Mouse (Mus musculus) spleen, postnatal 10 days (tissue): ENCODE data around the gene Ddit4l.
"Not testable (repeated sequence)": the region's sequence is repeated elsewhere in the genome, so short reads cannot be mapped to it uniquely, and the experiment has no call there.

Experiments used
- DNase-seq, 2 experiments: peaks; one replicate each; pipeline ENCODE4 v3.0.0; 2021 to 2022; ENCODE audit warnings: low spot score in 2 of 2

The Ddit4l gene

GRCm38 (mm10) chr3:137621312-137621711 lies at the start of gene Ddit4l:
TSS of gene Ddit4l (plus strand) at chr3:137621612.
- not testable (repeated sequence) for DNase-seq

- DNase-seq: no peak
Observed at GRCm38 (mm10) chr3:137576146-137576545, 45.3 kb upstream of the Ddit4l start.

GRCm38 (mm10) chr3:137586376-137586969 lies 34.9 kb upstream of the Ddit4l start:
- no peak for DNase-seq

GRCm38 (mm10) chr3:137589811-137590210 lies 31.6 kb upstream of the Ddit4l start:
- DNase-seq: no peak

- no peak for DNase-seq
Observed at GRCm38 (mm10) chr3:137594332-137594905, 27.0 kb upstream of the Ddit4l start.

- DNase-seq: no peak
Observed at GRCm38 (mm10) chr3:137608918-137609435, 12.4 kb upstream of the Ddit4l start.

- no peak for DNase-seq
Observed at GRCm38 (mm10) chr3:137610457-137611109, 10.8 kb upstream of the Ddit4l start.

- no peak for DNase-seq
Observed at GRCm38 (mm10) chr3:137611110-137611857, 10.1 kb upstream of the Ddit4l start.

- no peak for DNase-seq
Observed at GRCm38 (mm10) chr3:137611981-137612380, 9.4 kb upstream of the Ddit4l start.

- DNase-seq: no peak
Observed at GRCm38 (mm10) chr3:137620540-137620939, 872 bp upstream of the Ddit4l start.

- no peak for DNase-seq
Observed at GRCm38 (mm10) chr3:137622091-137622490, 679 bp downstream of the Ddit4l start.

- DNase-seq: no peak
Observed at GRCm38 (mm10) chr3:137622895-137623580, 1.6 kb downstream of the Ddit4l start.

- peak; percentile 6 to 36 for DNase-seq
Observed at GRCm38 (mm10) chr3:137623581-137624362, 2.4 kb downstream of the Ddit4l start.

GRCm38 (mm10) chr3:137625054-137625453 lies 3.6 kb downstream of the Ddit4l start:
- DNase-seq: no peak

- DNase-seq: no peak
Observed at GRCm38 (mm10) chr3:137633726-137634125, 12.3 kb downstream of the Ddit4l start.

GRCm38 (mm10) chr3:137636571-137636970 lies 15.2 kb downstream of the Ddit4l start:
- no peak for DNase-seq

- DNase-seq: no peak
Observed at GRCm38 (mm10) chr3:137641238-137641637, 19.8 kb downstream of the Ddit4l start.

GRCm38 (mm10) chr3:137642137-137642536 lies 20.7 kb downstream of the Ddit4l start:
- DNase-seq: no peak

GRCm38 (mm10) chr3:137642568-137642967 lies 21.2 kb downstream of the Ddit4l start:
- no peak for DNase-seq

- no peak for DNase-seq
Observed at GRCm38 (mm10) chr3:137644081-137644480, 22.7 kb downstream of the Ddit4l start.

GRCm38 (mm10) chr3:137644947-137645346 lies 23.5 kb downstream of the Ddit4l start:
- DNase-seq: no peak
